Mouse (Mus musculus) kidney, embryonic 14.5 days (tissue): Measurements from ENCODE around the gene Cdc37. TPM values are rescaled to one million over a fixed set of nuclear protein-coding genes. Genes with fewer than 3 reads are reported as not detected.
A peak's percentile ranks its signal among the peaks of the same experiment; 100 is the strongest.

Experiments
- ATAC-seq: fragments of 200-750 bp; cut with Nextera tagmentation; 2 replicates; pipeline ENCODE4 v1.8.0; 2017; ENCODE audit warnings: moderate number of reproducible peaks, mild to moderate bottlenecking, moderate TSS enrichment, moderate library complexity; ENCODE audit not compliant: low FRiP score, low TSS enrichment
- H3K27ac ChIP-seq: fragments of 300-500 bp; sonication (generic); 2 replicates; pipeline ENCODE4 v1.5.1; 2014; ENCODE audit warnings: low read depth, mild to moderate bottlenecking, low read length, moderate library complexity, mixed read lengths
- H3K27me3 ChIP-seq: fragments of 300-500 bp; sonication (generic); 2 replicates; pipeline ENCODE4 v1.6.1; 2014; ENCODE audit warnings: mild to moderate bottlenecking, low read length; ENCODE audit not compliant: control insufficient read depth, insufficient read depth
- H3K36me3 ChIP-seq: fragments of 300-500 bp; sonication (generic); 2 replicates; pipeline ENCODE4 v1.6.1; 2014; ENCODE audit warnings: low read length, mixed read lengths; ENCODE audit not compliant: control insufficient read depth, insufficient read depth
- H3K4me1 ChIP-seq: fragments of 300-500 bp; sonication (generic); 2 replicates; pipeline ENCODE4 v1.6.1; 2014; ENCODE audit warnings: low read length, mixed read lengths; ENCODE audit not compliant: control insufficient read depth, insufficient read depth
- H3K4me2 ChIP-seq: fragments of 300-500 bp; sonication (generic); replicated peaks from 2 replicates; pipeline ENCODE4 v1.6.1; 2014; ENCODE audit warnings: low read depth, mild to moderate bottlenecking, low read length
- H3K4me3 ChIP-seq: fragments of 300-500 bp; sonication (generic); 2 replicates; pipeline ENCODE4 v1.5.1; 2014; ENCODE audit warnings: mild to moderate bottlenecking, low read length
- H3K9ac ChIP-seq: fragments of 300-500 bp; sonication (generic); 2 replicates; pipeline ENCODE4 v1.6.1; 2014; ENCODE audit warnings: low read depth, mild to moderate bottlenecking, low read length, moderate library complexity
- H3K9me3 ChIP-seq: fragments of 300-500 bp; sonication (generic); 2 replicates; pipeline ENCODE4 v1.6.1; 2016; ENCODE audit warnings: low read length; ENCODE audit not compliant: control insufficient read depth
- WGBS: fragments of 180-500 bp; shearing (Covaris S2); extraction: QIAGEN DNeasy Blood & Tissue Kit; methylation state at CpG from one replicate; pipeline ENCODE4 v1.1.7; 2014; 5-methylcytosine and 5-hydroxymethylcytosine counted together
- polyA plus RNA-seq: library from polyadenylated mRNA; unstranded; fragments of >200 nt; fragmentation: Nextera tagmentation; extraction: Ambion mirVana; gene quantifications from 2 replicates; pipeline ENCODE4 v1.2.1, GENCODE M21; 2014

The Cdc37 gene
- polyA plus RNA-seq, 1 experiment from 2014 or later, result 377 TPM

DNA sequence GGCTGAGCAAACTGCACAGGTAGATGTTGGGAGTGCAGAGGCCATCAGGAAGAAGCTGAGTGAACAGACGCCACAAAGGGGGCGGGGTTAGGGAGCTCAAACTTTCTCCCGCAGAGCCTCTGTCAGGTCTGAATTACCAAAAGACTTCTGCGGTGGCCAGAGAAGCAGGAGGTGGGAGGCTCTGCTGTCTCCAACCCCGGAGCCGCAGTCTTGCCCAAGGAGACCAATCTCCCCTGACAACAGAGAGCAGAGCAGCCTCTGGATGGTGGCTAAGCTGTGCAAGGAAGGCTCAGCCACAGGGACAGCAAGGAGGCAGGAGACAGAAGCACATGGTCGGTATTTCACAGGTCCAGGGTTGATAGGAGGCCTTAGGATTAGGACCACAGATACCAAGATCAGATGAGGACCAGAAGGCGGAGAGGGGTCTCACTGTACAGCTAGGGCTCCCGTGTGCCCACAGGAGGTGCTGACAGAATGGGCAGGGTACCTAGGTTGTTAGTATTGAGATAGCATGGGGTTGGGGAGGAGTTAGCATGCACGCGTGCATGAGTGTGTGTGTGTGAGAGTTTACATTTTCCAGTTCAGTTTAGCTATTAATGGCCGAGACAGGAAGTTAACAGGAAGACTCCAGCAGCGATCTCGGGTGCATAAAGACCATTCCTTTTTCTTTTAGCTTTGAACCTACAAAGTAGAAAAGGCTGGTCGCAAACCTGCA, 49.2 kb downstream of the Cdc37 start:
- WGBS, result 49% methylated on average over 15 of the region's 15 CpGs
- Histone ChIP-seq H3K36me3 (0 out of 2 replicates have a peak, but pooled peaks cover 3% of the 10 kb centered on the region), H3K9me3 (no peaks in the 10 kb centered on the region), H3K27ac (no peak overlapping the region), H3K4me2 (no peak overlapping the region), H3K27me3 (no peaks in the 10 kb centered on the region), H3K4me1 (no peaks in the 10 kb centered on the region), H3K9ac (no peak overlapping the region), H3K4me3 (no peak overlapping the region)
- ATAC-seq, result no peak

DNA sequence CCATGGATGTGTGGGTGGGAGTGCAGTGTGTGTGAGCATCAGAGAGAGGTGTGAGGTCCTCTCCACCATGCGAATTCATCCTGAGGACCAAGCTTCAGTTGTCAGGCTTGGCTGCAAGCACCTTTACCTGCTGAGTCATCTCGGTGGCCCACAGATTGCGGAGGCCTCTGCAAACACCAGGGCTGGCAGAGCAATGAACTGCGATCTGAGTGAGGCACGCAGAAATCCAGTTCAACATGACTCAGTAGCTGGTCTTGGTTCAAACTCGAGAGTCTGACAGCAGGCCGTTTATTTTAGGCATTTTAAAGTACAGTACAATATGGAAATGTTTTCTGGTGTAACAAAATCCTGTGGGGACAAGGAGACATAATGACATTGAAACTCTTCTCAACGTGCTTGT, 52.0 kb downstream of the Cdc37 start:
- no peak overlapping the region for H3K27ac ChIP-seq
- H3K4me3 ChIP-seq, result no peak overlapping the region
- H3K27me3 ChIP-seq, result no peaks in the 10 kb centered on the region
- H3K9ac ChIP-seq, result no peak overlapping the region
- 0 out of 2 replicates have a peak, but pooled peaks cover 3% of the 10 kb centered on the region for H3K36me3 ChIP-seq
- H3K4me1 ChIP-seq, result no peaks in the 10 kb centered on the region
- ATAC-seq, result no peak
- 83% methylated on average over 8 of the region's 8 CpGs for WGBS
- no peak overlapping the region for H3K4me2 ChIP-seq
- no peaks in the 10 kb centered on the region for H3K9me3 ChIP-seq

DNA sequence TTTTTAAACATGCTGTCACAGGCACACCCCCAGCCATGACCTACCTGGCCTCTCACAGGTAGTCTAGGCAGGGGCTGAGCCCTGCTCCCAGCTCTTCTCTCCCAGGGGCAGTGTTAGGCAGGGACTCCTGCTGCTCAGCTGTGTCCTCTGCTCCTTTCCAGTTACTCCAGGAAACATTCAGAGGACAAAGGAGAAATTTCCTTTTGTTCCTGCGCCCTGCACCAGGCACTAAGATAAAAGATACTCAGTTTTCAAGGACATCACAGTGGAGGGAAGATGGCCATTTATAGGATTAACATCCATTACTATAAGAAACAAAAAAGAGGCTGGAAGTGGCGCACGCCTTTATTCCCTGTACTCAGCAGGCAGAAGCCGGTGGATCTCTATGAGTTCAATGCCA, 53.8 kb downstream of the Cdc37 start:
- no peak overlapping the region for H3K4me3 ChIP-seq
- H3K36me3 ChIP-seq, result 0 out of 2 replicates have a peak, but pooled peaks cover 3% of the 10 kb centered on the region
- H3K27ac ChIP-seq, result no peak overlapping the region
- no peak overlapping the region for H3K9ac ChIP-seq
- H3K9me3 ChIP-seq, result no peaks in the 10 kb centered on the region
- H3K4me1 ChIP-seq, result peaks cover under 1% of the 10 kb centered on the region; the same call in 1 of the 2 replicates
- H3K4me2 ChIP-seq, result no peak overlapping the region
- ATAC-seq, result no peak
- H3K27me3 ChIP-seq, result no peaks in the 10 kb centered on the region
- WGBS, result over 99% methylated on average over 4 of the region's 4 CpGs

DNA sequence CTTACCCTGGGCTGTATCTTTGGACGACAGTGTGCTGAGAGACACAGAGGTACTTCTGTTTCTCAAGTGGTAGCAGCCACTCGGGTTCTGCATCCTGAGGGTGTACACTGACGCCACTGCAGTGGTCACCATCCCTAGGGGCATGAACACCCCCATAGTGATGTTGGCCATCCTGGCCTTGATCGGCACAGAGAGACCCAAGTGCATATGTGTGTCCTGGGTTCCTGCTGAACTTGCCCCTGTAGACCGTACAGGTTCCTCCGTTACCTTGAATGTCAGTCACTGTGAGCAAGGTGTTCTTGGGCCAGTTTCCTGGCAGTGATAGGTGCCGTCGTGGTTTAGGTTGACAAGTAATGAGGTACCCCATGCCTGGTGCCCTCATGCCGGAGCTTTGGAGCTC, 56.4 kb downstream of the Cdc37 start:
- ATAC-seq, result no peak
- no peak overlapping the region for H3K27ac ChIP-seq
- H3K9ac ChIP-seq, result no peak overlapping the region
- WGBS, result 94% methylated on average over 9 of the region's 9 CpGs
- no peaks in the 10 kb centered on the region for H3K9me3 ChIP-seq
- no peak overlapping the region for H3K4me3 ChIP-seq
- no peaks in the 10 kb centered on the region for H3K27me3 ChIP-seq
- peaks cover 19% of the 10 kb centered on the region for H3K36me3 ChIP-seq
- H3K4me1 ChIP-seq, result peaks cover 10% of the 10 kb centered on the region
- H3K4me2 ChIP-seq, result no peak overlapping the region

DNA sequence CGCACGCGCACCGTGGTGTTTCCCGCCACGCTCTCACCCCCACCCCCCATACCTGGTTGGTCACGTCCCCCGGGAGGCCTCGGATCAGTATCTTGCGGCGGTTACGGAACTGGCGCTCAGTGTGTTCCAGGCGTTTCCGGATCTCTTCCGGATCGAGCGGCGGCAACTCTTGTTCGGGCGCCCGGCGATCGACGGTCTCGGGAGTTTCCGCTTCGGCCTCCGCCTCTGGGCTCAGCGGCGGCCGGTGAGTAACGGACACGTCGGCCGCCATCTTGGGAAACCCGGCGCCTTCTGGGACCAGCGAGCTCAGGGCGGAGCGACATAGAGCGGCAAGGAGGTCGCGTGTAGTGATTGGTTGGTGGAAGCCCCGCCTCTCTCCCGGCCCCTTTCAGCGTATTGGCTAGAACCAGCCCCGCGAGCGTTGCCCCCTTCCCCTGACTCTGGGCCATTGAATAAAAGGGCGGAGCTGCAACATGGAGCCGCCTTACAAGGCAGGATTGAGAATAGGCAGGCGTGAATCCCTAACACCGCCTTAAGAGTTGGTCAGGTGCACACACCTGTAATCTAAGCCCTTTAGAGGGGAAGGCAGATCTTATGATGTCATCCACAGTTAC, 58.0 kb downstream of the Cdc37 start, which contains the start of the genes Gm38431 and Raver1:
TSS of gene Gm38431 (minus strand) at position 291 of the 614 bp plus-strand sequence.
TSS of gene Raver1 (minus strand) at position 302 of the 614 bp plus-strand sequence.
- H3K9ac ChIP-seq, result peak within 1 kb of the TSS; percentile 80
- peaks cover 10% of the 10 kb centered on the region for H3K4me1 ChIP-seq
- no peaks in the 10 kb centered on the region for H3K27me3 ChIP-seq
- H3K9me3 ChIP-seq, result no peaks in the 10 kb centered on the region
- ATAC-seq, result peak; percentile 100
- peak within 1 kb of the TSS; percentile 88 for H3K4me2 ChIP-seq
- peak within 1 kb of the TSS; percentile 81 for H3K4me3 ChIP-seq
- WGBS, result under 1% methylated on average over 54 of the region's 54 CpGs
- H3K27ac ChIP-seq, result peak within 1 kb of the TSS; percentile 86
- H3K36me3 ChIP-seq, result peaks cover 34% of the 10 kb centered on the region

DNA sequence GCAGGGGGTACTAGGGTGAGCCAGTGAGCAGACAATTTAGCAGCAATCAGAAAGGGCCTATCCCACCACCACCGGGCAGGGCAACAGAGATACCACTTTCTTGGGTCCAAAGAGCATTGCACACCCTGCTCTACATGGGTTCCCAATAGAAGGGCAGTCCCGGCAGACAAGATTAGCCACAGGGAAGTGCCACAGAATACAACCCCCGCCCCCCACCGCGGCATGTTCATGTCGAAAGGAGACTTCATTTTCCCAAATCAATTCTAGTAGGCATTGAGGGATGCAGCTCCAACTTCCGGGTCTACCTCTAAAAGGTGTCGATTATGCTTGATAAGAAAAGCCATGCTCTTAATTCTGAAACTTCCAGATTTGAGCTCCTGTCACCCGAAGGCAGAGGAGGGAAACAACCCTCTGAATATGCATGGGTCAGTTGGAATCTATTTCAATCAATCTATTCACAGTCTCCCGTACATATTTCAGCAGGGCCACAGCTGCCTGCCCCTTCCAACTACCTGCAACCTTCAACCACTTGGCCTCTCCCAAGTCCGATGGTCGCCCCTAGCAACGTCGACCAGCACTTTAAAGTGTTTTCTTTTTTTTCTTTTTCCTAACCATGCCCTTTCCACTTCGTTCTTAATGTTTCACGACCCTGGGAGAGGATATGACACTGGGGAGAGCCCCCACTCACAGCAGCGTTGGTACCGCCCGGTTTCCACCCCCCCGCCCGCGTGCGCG, 58.6 kb downstream of the Cdc37 start:
- no peaks in the 10 kb centered on the region for H3K27me3 ChIP-seq
- H3K27ac ChIP-seq, result peak overlapping the region; percentile 86
- peaks cover 10% of the 10 kb centered on the region for H3K4me1 ChIP-seq
- peaks cover 41% of the 10 kb centered on the region for H3K36me3 ChIP-seq
- peak overlapping the region; percentile 88 for H3K4me2 ChIP-seq
- WGBS, result 3% methylated on average over 24 of the region's 24 CpGs
- peak overlapping the region; percentile 81 for H3K4me3 ChIP-seq
- H3K9ac ChIP-seq, result peak overlapping the region; percentile 80
- peak; percentile 15 for ATAC-seq
- no peaks in the 10 kb centered on the region for H3K9me3 ChIP-seq

GRCm38 (mm10) chr9:21090537-21090936, 59.2 kb downstream of the Cdc37 start:
- Histone ChIP-seq H3K27ac (no peak overlapping the region), H3K4me1 (peaks cover 10% of the 10 kb centered on the region), H3K9me3 (no peaks in the 10 kb centered on the region), H3K27me3 (no peaks in the 10 kb centered on the region), H3K4me2 (peak overlapping the region; percentile 88), H3K4me3 (peak overlapping the region; percentile 81), H3K36me3 (peaks cover 47% of the 10 kb centered on the region), H3K9ac (peak overlapping the region; percentile 80)
- 97% methylated on average over 1 of the region's 1 CpGs for WGBS
- no peak for ATAC-seq

DNA sequence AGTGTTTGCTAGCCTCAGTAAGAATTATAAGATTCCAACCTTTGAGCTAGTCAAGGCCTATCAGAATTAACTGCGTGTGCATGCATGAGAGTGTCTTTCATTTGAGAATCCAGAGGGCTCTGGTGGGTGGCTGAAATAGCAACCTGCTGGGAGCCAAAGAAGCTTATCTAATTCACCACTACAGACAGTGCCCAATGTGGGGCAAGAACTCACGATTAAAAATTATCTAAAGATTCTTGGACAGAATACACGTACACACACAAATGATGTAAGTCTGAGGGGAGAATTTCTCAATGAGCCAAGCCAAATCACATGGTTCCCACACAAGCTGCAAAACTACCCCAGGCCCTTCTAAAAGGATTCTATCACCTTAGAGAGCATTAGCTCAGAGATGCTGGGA, 66.5 kb downstream of the Cdc37 start:
- no peak for ATAC-seq
- Histone ChIP-seq H3K9me3 (no peaks in the 10 kb centered on the region), H3K4me1 (no peaks in the 10 kb centered on the region), H3K27ac (no peak overlapping the region), H3K4me3 (no peak overlapping the region), H3K9ac (no peak overlapping the region), H3K36me3 (peaks cover 90% of the 10 kb centered on the region), H3K27me3 (no peaks in the 10 kb centered on the region), H3K4me2 (no peak overlapping the region)
- WGBS, result 95% methylated on average over 3 of the region's 3 CpGs
